Mouse (Mus musculus): ENCODE results near the gene Trmo.

Trmo gene

DNA sequence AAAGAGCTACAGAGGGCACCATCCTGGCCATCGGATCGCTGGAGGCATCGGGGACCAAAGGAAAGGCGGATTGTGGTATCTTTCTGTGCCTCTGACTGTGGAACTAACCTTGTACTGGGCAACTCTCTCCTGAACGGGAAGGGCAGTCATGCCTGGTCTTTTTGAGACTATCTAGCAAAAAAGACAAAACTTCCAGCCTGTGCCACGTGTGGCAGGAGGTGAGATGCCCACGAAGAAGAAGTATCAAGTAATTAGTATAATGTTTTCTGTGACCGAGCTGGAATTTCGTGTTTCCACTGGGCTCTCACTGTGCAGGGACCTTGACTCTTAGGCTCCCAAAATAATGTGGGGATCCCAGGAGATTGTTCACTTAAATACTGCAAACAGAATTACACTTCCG lies 50.2 kb downstream of the Trmo start:
- DNase-seq (ENCODE audit: low read depth, low spot score) = no peak

DNA sequence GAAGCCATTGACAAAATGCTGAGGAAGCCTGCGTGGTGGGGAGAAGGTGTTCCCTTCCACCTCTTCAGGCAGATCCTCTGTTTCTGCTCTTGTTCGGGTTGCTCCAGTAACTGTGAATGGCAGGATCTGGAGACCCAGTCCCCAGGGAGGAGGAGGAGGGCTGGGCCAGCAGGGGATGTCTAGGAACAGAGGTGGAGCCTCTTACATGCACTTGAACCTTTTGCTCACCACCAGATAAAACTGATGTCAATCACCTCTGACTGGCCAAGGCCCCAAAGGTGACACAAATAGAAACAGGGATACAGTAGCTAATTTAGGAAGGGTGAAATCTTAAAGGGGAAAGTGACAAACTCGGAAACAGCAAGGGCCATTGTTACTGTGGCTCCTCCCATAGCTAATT lies 51.2 kb downstream of the Trmo start:
- DNase-seq (ENCODE audit: low read depth, low spot score) = no peak

DNA sequence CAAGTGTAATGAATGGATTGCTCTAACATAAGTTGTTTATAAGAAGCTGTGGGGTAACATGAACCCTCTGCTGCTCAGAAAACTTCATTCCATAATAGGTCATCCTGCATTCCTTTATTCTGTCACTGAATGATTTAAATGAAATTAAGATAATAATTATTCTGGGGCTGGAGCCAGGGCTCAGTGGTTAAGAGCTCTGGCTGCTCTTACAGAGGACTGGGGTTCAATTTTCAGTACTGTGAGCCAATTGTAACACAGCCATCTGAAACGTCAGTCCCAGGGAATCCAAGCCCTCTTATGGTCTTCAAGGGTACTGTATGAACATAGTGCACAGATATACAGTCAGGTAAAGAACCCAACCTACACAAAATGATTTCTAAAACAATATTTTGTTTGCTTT lies 53.4 kb downstream of the Trmo start:
- DNase-seq (ENCODE audit: low read depth, low spot score) = no peak

DNA sequence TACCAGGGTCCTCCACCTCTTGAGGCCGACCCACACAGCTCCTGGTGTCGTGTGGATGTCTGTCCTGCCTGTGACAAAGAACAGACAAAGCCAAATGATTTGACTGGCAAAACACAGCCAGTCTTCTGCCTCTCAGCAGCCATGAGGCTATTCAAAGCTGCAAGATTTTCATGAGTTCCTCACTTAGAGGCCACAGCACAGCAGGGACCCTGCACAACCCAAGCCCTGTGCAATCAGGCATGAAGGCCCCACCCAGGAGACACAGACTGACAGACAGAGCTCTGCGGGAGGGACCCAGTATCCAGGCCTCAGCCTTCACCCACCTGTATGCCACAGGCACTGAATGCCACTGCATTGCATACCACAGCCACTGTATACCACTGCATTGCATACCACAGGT lies 60.3 kb downstream of the Trmo start:
- DNase-seq (ENCODE audit: low read depth, low spot score) = no peak
